Mouse (Mus musculus): ENCODE results near the gene Gstp1.

DNA sequence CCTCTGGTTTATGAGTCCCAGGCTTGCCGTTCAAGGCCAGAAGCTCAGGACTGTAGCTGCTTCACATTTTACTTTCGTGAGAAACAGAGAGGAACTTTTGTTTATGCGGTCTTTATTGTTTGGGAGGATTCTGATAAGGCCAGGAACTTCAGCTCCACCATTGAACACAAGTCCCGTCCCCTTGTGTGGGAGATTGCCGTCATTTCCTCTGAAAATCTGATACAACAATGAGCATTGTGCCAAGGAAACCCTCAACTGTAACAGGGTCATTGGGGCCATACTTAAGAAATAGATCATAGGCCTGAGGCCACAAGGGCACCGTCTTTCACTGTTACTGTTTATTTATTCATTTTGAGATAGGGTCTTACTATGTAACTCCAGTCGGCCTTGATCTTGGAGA lies 14.6 kb downstream of the Gstp1 start:
- TF ChIP-seq POLR2A (IDR thresholded peaks at IDR 0.05; ENCODE audit: low read depth, low read length) (no peak), CTCF (IDR thresholded peaks at IDR 0.05; ENCODE audit: borderline replicate concordance, insufficient read depth, low read length) (no peak)
